Mouse (Mus musculus): Measurements from ENCODE around the gene Prpf31.

GRCm38 (mm10) chr7:3685400-3686187, 55.8 kb downstream of the Prpf31 start:
- TF ChIP-seq CTCF (IDR thresholded peaks at IDR 0.05; ENCODE audit: low read depth, low read length) (no peak), GATA2 (IDR thresholded peaks at IDR 0.05; ENCODE audit: borderline replicate concordance, low read depth, low read length) (no peak), POLR2AphosphoS5 (IDR thresholded peaks at IDR 0.05; ENCODE audit: insufficient replicate concordance, low read depth, low read length) (no peak)
